Mouse (Mus musculus) embryo, embryonic 10 days (tissue): Measurements from ENCODE around the gene Spag16.

ENCODE experiments used
- DNase-seq: peaks from one replicate; pipeline ENCODE4 v3.0.0-alpha.2; 2015; ENCODE audit warnings: low spot score

Spag16 gene

GRCm38 (mm10) chr1:70104683-70105082 is 277.9 kb downstream of the Spag16 start:
- no peak for DNase-seq

GRCm38 (mm10) chr1:70116212-70116982 is 289.6 kb downstream of the Spag16 start:
- DNase-seq, result no peak

GRCm38 (mm10) chr1:70128035-70128434 is 301.3 kb downstream of the Spag16 start:
- DNase-seq, result peak; percentile 25

GRCm38 (mm10) chr1:70135547-70135946 is 308.8 kb downstream of the Spag16 start:
- no peak for DNase-seq

- DNase-seq, result no peak
Observed at GRCm38 (mm10) chr1:70165343-70166158, 338.8 kb downstream of the Spag16 start.

GRCm38 (mm10) chr1:70180123-70180741 is 353.5 kb downstream of the Spag16 start:
- no peak for DNase-seq

- DNase-seq, result no peak
Observed at GRCm38 (mm10) chr1:70264815-70265214, 438.0 kb downstream of the Spag16 start.

- DNase-seq, result peak; percentile 6
Observed at GRCm38 (mm10) chr1:70265920-70266505, 439.2 kb downstream of the Spag16 start.

- peak; percentile 51 for DNase-seq
Observed at GRCm38 (mm10) chr1:70270139-70270538, 443.4 kb downstream of the Spag16 start.

- no peak for DNase-seq
Observed at GRCm38 (mm10) chr1:70272753-70273152, 446.0 kb downstream of the Spag16 start.

GRCm38 (mm10) chr1:70279296-70279695 is 452.5 kb downstream of the Spag16 start:
- no peak for DNase-seq

- no peak for DNase-seq
Observed at GRCm38 (mm10) chr1:70283388-70283787, 456.6 kb downstream of the Spag16 start.

GRCm38 (mm10) chr1:70284140-70284539 is 457.4 kb downstream of the Spag16 start:
- DNase-seq, result no peak

GRCm38 (mm10) chr1:70316128-70316765 is 489.5 kb downstream of the Spag16 start:
- no peak for DNase-seq

GRCm38 (mm10) chr1:70320951-70321350 is 494.2 kb downstream of the Spag16 start:
- no peak for DNase-seq

GRCm38 (mm10) chr1:70346179-70346578 is 519.4 kb downstream of the Spag16 start:
- no peak for DNase-seq

GRCm38 (mm10) chr1:70351371-70351770 is 524.6 kb downstream of the Spag16 start:
- no peak for DNase-seq

- DNase-seq, result no peak
Observed at GRCm38 (mm10) chr1:70354014-70354413, 527.2 kb downstream of the Spag16 start.

- no peak for DNase-seq
Observed at GRCm38 (mm10) chr1:70371721-70372120, 545.0 kb downstream of the Spag16 start.

- no peak for DNase-seq
Observed at GRCm38 (mm10) chr1:70380096-70380495, 553.3 kb downstream of the Spag16 start.

- no peak for DNase-seq
Observed at GRCm38 (mm10) chr1:70442209-70443080, 615.7 kb downstream of the Spag16 start.
